Comparison of ENCODE assay signal across 8 mouse cellular contexts in genomic region chr3:146914798-146915197, GRCm38 (mm10).
DNase-seq lines count a peak whose midpoint lies in the region; ATAC-seq and TF ChIP-seq lines count a peak whose summit lies in the region.

No protein-coding gene starts in this region.

- H3K4me1 ChIP-seq in liver, postnatal 0 days (ENCODE audit: insufficient read depth), result no peaks in the 10 kb centered on the region
- H3K4me1 ChIP-seq in neural tube, embryonic 15.5 days, result 0 out of 2 replicates have a peak, but pooled peaks cover 3% of the 10 kb centered on the region
- H3K4me1 ChIP-seq in testis, adult 2 months (ENCODE audit: control insufficient read depth, insufficient read depth, low read length), result no peaks in the 10 kb centered on the region

- no peak overlapping the region for H3K9ac ChIP-seq in liver, postnatal 0 days (replicated peaks)
- H3K9ac ChIP-seq in neural tube, embryonic 15.5 days (replicated peaks), result no peak overlapping the region

- H3K36me3 ChIP-seq in liver, postnatal 0 days (replicated peaks; ENCODE audit: insufficient read depth, low read length), result no peaks in the 10 kb centered on the region
- H3K36me3 ChIP-seq in neural tube, embryonic 15.5 days, result peaks cover 6% of the 10 kb centered on the region; the same call in 1 of the 2 replicates
- no peaks in the 10 kb centered on the region for H3K36me3 ChIP-seq in testis, adult 2 months (ENCODE audit: control insufficient read depth, insufficient read depth, low read length)

- no peak overlapping the region for H3K4me3 ChIP-seq in liver, postnatal 0 days (ENCODE audit: low read depth, low read length)
- H3K4me3 ChIP-seq in neural tube, embryonic 15.5 days (replicated peaks), result no peak overlapping the region
- no peak overlapping the region for H3K4me3 ChIP-seq in testis, adult 2 months (ENCODE audit: control insufficient read depth, low read depth, low read length)

- TF ChIP-seq EP300 in liver, postnatal 0 days (IDR thresholded peaks at IDR 0.05; ENCODE audit: low read depth), result no peak

- no peaks in the 10 kb centered on the region for H3K9me3 ChIP-seq in liver, postnatal 0 days (ENCODE audit: low read length)
- no peaks in the 10 kb centered on the region for H3K9me3 ChIP-seq in neural tube, embryonic 15.5 days (replicated peaks)

- no peak overlapping the region for H3K27ac ChIP-seq in liver, postnatal 0 days (ENCODE audit: low read depth)
- H3K27ac ChIP-seq in neural tube, embryonic 15.5 days (replicated peaks), result no peak overlapping the region
- no peak overlapping the region for H3K27ac ChIP-seq in testis, adult 2 months (ENCODE audit: control insufficient read depth, insufficient read depth, low read depth, low read length)

- no peak for ATAC-seq in liver, postnatal 0 days
- ATAC-seq in neural tube, embryonic 15.5 days (ENCODE audit: low FRiP score), result peak; percentile 70; the same call in 1 of the 2 replicates

- H3K27me3 ChIP-seq in liver, postnatal 0 days (ENCODE audit: insufficient read depth, low read length), result no peaks in the 10 kb centered on the region
- H3K27me3 ChIP-seq in neural tube, embryonic 15.5 days (replicated peaks), result 0 out of 2 replicates have a peak, but pooled peaks cover 2% of the 10 kb centered on the region
- H3K27me3 ChIP-seq in testis, adult 2 months (ENCODE audit: control insufficient read depth, insufficient read depth, low read length), result no peaks in the 10 kb centered on the region

- 9% methylated on average over 12 of the region's 12 CpGs for WGBS in liver, postnatal 0 days (ENCODE audit: insufficient replicate concordance)
- 12% methylated on average over 12 of the region's 12 CpGs for WGBS in neural tube, embryonic 15.5 days

- peak; percentile 75 for DNase-seq in A20 (ENCODE audit: low read depth, low spot score)
- peak; percentile 84 to 87 for DNase-seq in adrenal gland, adult 18-20 months (ENCODE audit: low spot score in 2 of 2)
- peak; percentile 87 for DNase-seq in embryo, embryonic 10.5 days (ENCODE audit: low spot score)
- DNase-seq in gastrocnemius, postnatal 4 days (ENCODE audit: low spot score in 2 of 2), result peak; percentile 57 to 84
- DNase-seq in kidney, postnatal 14 days, result peak; percentile 83
- peak; percentile 81 for DNase-seq in liver, postnatal 0 days

- no peak for TF ChIP-seq POLR2A in testis, adult 2 months (IDR thresholded peaks at IDR 0.05; ENCODE audit: control insufficient read depth, low read depth, low read length)

- no peak overlapping the region for H3K4me2 ChIP-seq in liver, postnatal 0 days (ENCODE audit: low read depth, low read length)
- H3K4me2 ChIP-seq in neural tube, embryonic 15.5 days, result no peak overlapping the region

- peak; percentile 87 for TF ChIP-seq CTCF in liver, postnatal 0 days (IDR thresholded peaks at IDR 0.05; ENCODE audit: low read depth)
- TF ChIP-seq CTCF in testis, adult 2 months (IDR thresholded peaks at IDR 0.05; ENCODE audit: control insufficient read depth, insufficient read depth, insufficient replicate concordance, low read depth, low read length), result peak; percentile 64; the same call in 1 of the 2 replicates
